Mouse (Mus musculus): ENCODE data around the gene Itga8.

Gene Itga8

DNA sequence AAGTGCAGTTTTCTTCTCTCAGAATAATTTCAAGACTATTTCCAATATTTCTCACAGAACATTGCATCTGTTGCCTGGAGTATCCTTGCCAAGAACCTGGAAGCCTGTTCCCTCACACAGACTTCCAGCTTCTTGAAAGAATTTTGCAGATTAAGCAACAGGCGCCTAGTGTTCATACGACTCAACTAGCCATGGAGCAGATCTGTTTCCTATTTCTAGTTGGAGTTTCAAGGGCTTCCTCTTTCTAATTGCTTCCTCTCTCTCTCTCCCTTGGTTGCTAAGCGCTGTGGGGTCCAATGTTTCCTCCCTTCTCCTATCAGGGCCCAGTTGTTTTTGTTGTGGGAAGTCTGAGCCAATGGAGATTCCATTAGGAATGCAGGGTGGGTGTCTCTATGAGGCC lies 7.7 kb downstream of the Itga8 start:
- peak; percentile 9 for DNase-seq (ENCODE audit: low read depth)

DNA sequence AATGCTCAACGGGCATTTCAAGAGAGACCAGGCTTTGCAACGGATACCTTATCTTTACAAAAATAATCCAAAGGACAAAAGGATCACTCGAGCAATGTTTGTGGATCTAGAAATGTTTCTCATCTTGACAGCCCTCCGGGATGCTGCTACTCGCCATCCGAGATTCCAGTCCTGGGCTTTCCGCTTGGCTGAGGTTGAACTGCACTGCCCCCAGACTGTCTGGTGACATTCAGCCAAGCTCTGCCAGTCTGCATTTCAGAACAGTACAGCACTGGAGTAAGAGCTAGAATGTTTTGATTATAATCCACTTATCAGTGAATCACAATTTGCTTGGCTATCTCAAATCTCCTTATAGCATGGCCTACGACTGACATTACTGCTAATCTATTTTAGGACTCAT lies 8.3 kb downstream of the Itga8 start:
- no peak for DNase-seq (ENCODE audit: low read depth)

DNA sequence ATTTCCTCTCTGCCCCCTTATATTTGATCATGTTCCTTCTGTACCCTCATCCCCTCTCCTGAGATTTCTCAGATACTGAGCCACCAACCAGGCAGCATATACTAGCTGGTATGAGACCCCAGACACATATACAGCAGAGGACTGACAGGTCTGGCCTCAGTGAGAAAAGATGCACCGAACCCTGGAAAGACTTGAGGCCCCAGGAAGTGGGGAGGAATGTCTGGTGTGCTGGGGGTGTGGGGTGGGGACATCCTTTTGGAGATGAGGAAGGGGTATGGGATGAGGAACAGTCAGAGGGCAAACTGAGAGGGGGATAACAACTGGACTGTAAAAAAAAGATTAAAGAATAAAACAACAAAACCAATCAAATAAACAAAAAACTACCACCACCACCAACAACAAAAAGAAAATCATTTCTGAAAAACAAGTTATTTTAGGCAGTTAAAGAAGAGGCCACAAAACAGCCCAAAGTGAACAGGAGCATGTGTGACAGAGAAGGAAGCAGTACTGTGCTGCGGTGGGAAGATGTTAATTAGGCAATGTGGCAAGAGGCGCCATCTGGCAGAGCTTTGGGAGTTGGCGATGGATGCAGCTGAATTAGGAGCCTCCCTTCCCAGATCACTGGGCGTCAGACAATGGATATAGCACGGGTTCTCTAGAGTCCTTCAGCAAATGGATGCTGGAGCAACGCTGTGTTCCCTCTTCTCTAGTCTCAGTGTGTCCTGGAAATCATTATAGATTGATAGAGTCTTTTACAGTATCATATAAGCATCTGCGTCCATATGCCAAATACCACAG lies 9.5 kb downstream of the Itga8 start:
- DNase-seq (ENCODE audit: low read depth): no peak

DNA sequence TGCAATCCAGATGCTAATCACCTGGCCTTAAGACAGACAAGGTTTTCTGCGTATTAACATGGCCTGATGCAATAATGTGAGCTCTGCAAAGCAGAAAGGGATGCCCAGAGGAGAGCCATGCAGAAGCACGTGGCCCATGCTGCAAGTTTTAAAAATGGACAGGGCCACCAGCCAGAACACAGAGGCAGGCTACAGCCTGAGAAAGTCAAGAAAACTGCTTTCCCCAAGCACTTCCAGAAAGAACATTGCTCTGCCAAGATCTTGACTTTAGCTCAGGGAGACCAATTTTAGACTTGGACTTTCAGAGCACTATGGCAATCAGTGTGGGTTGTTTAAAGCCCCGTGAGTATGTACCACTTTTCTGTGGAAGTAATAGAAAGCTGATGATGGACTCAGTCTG lies 11.5 kb downstream of the Itga8 start:
- no peak for DNase-seq (ENCODE audit: low read depth)

DNA sequence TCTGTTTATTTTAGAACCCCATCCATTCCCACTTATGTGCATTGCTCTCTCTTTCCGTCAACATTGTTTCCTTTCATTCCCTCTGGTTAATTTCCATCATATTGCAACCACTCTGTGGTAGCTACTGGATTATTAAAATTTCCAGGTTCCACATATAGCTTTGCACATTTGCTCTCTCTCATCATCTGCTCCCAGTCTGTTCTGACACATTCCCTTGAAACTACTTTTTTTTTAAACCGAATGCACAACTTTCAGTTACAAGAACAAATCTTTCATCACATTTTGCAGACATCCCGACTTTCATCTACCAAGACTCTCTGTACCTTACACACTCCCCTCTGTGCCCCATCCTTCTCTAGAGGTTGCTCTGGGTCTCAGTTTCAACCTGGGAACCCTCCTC lies 13.9 kb downstream of the Itga8 start:
- DNase-seq (ENCODE audit: low read depth): no peak

DNA sequence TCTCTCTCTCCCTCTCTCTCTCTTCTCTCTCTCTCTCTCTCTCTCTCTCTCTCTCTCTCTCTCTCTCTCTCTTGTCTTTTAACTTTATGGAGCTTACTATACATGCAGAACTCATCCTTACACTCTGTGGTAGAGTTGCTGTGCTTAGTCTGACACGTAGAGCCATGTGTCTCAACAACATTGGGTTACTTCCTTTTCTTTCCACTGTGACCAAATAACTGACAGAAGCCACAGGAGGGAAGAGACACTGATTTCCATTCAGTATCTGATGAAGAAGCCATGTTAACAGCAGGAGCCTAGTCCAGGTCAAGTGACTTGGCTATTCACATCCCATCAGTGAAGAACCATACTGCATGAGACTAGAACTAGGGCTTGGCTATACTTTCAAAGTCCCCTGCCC lies 21.1 kb downstream of the Itga8 start:
- peak; percentile 10 for DNase-seq (ENCODE audit: low read depth)

DNA sequence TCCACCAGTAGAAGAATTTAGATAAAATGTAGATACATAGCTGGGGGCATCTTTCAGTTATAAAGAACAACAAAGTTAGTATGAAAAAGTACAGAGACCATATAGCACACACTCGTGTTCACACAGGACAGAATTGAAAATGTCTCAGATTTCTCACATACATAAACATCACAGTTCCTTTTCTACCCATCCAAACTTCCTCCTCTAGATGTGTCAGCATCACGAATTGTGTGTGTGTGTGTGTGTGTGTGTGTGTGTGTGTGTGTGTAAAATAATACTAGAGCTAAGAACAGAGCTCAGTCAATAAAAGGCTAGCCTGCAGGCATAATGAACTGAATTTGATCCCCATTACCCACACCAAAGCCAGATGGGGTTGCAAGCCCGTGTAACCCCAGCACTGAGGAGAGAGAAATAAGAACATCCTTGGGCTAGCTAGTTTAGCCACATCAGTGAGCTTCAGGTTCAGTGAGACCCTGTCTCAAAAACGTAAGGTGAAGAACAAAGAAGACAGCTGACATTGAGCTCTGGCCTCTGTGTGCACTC lies 22.6 kb downstream of the Itga8 start:
- DNase-seq (ENCODE audit: low read depth): no peak

DNA sequence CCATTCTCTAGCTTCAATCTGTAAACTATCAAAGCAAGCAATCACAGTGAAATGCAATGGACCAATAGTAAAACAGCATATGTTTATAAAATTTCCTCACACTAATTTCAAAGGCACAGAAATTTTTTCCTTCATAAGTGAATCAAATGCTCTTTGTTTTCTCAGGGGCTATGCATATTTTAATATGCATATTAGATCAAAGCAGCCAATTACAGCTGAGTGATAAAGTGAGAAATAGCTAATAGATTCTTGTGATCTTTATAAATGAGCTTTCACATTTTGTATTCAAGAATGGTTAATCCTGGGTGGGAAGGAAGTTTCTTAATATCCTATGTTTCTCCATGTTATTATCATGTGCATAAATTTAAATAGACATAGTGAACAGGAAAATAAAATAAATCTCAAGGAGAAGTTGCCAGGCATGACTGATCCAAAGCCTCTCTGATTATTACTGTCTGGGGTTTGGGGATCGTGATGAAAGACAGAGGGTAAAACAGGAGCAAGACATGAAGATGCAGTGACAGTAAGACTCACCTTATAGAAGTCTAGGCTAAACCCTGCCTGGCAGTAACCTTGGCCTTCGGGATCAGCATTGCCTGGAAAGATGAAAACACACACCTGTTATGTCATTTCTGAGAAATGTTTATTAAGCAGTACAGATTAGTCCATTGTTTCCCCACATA lies 44.9 kb downstream of the Itga8 start:
- DNase-seq (ENCODE audit: low read depth): no peak

DNA sequence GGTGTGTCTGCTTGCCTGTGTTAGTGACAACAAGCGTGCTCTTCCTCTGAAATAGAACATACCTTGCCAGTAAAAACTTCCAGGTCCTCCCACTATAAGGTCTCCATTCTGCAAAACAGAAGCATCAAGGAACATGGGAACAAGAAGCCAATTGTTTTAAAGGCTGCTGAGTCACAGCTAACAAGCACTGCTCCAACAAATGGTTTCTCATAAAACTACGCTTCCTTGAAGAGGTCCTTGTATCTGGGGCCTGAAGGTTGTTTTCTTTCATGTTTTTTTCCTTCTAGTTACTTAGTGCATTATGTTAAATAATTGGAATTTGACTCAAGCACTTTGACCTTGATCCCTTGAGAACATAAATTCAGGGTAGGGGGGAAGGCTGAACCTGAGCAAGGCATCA lies 45.8 kb downstream of the Itga8 start:
- no peak for DNase-seq (ENCODE audit: low read depth)

DNA sequence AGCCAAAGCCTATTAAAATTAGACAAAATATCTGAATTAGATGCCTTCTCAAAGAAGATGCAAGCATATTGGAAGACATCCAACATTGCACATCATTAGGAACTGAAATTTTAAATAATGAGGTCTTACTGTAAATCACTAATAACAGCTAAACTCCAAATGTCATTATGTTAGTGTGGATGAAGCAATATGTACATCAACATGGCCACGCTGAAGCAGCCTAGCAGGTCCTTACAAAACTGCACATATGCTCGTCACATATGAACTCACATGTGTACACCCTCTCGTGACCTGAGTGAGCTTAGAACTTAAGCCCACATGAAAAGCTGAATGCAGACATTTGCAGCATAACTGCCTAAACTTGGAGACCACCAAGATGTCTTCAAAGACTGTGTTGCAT lies 66.4 kb downstream of the Itga8 start:
- DNase-seq (ENCODE audit: low read depth): no peak

DNA sequence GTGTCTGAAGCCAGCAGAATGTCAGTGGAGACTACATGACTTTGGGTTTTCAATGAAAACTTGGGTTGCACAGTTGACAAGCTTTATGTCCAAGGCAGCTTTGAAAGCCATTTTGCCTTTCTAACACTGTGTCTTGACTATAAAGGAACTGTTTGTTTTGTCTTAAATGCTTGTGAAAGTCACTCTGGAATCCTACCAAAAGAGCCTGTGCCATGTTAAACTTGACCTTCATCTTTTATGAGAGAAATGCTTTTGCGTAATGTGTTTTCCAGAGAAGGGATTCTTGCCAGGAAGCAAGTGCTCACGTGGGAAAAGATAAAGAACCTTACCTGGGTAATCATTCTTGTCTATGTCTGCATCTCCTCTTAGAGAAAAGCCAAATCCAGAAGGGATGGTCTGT lies 72.0 kb downstream of the Itga8 start:
- DNase-seq (ENCODE audit: low read depth): no peak

DNA sequence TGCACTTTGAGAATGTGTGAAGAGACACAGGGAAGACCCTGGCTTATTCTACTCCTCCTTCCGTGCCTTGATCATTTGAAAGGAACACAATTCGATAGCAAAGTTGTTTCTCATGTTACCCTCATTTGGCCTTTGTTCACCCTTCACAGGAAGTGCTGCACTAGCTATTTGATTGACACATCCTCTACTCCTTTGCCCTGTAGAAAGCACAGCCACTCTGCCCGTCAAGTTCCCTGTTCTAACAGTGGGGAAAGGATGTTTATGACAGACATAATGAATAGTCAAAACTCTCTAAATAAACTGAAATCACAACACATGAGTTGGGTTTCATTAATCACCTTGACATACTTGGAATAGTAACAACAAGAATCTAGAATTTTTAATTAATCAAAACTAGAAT lies 73.4 kb downstream of the Itga8 start:
- peak; percentile 8 for DNase-seq (ENCODE audit: low read depth)

DNA sequence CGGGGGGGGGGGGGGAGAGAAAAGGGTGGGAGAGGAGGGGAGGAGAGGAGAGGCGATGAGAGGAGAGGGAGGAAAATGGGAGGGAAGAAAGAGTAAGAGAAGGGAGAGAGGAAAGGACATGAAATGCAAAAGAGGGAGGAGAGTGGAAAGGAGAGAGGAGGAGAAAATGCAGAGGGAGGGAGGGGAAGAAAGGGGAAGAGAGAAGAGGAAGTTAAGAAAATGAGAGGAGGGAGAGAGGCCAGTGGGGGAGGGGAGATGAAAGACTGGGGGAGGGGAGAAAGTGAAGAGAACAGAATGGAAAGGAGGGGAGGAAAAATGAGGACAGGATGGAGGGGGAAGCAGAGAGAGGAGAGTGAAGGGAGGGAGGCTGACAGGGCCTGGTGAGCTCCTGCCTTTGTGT lies 74.5 kb downstream of the Itga8 start:
- no peak for DNase-seq (ENCODE audit: low read depth)

DNA sequence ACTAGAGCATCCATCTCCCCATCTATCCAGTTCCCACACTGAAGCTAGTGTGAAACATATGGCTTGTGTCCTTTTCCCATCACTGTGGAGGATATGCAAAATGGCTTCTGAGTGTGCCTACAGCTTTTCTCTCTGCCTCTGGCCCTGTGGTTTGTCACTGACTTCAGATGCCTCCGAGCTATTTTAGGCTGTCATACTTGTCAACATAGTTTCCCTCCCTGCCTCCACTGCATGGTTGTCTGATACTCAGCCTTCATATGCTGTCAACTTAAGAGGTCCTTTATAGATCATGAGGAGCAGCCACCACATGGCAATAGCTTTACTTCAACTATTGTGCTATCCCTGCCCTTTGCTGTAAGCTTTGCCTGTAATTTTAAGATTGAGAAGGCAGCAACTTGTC lies 75.4 kb downstream of the Itga8 start:
- DNase-seq (ENCODE audit: low read depth): no peak

DNA sequence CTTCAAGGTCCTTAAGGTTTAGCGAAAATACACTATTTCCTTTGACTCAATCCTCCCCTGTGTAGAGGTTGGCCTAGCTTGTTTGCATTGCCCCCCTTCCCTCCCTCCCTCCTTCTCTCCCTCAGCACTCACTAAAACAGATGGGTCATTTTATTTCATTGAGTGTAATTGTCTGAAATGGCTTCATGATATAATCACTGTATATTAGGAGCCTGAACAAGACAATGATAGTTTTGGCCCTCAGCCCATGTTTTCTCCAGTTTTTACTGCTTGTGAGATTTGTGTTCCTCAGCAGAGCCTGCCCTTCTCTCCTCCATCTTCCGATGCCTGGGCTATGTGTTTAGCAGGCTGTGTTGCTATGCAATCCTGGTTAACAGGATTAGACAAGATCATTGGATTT lies 80.1 kb downstream of the Itga8 start:
- DNase-seq (ENCODE audit: low read depth): no peak

DNA sequence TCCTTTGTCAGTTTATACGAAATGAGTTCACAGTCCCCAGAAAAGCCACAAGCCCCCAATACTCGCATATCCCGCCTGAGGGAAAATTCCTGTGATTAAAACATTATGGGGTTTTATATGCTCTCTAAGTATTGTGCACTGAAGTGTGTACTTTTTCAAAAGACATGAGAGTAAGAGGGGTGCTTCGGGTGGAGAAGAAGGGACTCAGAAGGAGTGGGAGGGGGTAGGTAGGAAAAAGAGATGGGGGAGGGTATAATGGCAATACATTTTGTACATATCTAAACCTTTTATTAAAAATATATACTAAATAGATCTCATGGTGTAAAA lies 88.3 kb downstream of the Itga8 start:
- DNase-seq (ENCODE audit: low read depth): no peak

DNA sequence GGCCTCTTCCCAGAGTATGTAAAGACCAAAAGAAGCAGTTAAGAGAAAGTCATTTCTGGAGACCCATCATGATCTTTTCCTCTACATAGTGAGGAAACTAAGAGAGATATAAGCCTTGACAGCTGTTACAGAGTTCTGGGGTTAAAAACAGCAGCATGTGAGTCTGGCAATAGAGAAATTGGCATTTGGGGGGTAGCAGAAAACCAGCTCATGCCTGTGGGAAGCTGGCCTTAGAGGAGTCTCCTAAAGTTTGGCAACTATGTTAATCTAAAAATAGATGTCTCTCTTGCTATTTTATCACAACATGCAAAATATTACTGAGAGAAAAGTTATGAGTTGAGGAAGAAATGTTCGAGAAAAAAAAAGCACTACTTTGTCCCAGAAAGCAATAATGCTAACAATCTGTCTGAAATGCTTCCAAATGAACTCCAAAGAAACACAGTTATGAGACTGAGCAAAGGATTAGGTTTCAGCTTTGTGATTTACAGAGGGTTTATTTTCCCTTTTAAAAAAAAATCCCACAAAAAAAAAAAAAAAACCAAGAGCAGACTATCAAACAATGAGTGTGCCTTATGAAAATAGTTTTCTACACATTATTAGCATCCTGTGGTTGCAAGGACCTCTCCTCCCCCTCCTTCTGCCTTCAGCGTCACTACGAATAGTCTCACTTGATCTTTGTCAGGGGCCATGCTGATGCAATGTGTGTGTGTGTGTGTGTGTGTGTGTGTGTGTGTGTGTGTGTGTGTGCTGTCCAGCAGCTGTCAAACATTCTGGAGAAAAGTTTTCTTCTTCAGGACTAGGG lies 88.9 kb downstream of the Itga8 start:
- peak; percentile 12 for DNase-seq (ENCODE audit: low read depth)

DNA sequence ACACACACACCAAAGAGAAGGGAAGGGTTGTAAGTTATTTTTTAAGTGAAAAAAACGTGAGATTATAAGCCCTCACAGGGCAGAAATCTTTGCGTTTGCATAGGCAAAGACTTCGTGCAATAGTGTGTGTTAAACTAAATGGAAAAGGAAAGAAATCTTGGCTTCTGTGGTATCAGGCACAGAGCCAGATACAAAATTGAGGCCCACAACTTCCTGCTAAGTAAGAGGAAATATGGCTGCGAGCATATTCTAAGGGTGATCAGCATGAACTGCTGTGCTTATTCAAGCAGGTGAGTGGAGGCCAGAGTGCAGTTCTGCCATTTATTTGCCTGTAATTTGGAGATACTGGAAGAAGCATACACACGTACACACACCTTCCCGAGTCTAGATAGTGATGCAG lies 93.6 kb downstream of the Itga8 start:
- peak; percentile 69 for DNase-seq (ENCODE audit: low read depth)

DNA sequence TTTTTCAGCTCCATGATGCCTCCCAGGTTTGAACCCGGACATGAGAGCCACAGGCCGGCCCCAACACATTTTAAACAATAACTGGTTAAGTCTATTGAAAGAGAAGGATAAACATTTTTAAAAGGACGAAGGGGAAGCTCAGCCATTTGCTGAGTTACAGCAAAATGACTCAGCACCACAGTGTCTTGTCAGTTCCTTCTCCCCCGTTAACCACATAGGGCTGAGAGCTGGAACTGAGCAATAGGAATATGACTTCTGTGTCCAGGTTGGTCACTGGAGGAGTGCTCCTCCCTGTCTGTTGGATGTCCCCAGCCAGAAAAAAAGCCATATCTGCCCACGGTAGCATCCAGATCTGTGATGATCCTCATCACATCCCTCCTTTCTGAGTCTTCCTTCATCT lies 95.4 kb downstream of the Itga8 start:
- DNase-seq (ENCODE audit: low read depth): peak; percentile 60

DNA sequence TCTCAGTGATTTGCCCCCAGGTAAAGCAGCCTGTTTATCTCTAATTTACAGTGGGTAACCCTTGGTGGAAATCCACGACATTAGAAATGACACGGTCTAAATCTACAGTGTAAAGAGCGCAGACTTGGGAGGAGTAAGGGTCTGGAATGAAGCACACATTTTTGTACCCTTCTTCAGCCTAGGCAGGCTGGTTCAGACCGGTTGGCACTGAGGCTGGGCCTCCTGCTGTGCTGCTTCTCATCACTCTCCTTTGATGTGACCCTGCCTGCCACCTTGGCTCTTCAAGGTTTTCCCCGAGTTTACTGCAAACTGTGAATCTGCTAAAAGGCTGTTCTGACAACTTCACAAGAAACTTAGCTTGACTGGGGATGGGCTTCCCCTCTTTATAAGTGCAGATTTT lies 95.8 kb downstream of the Itga8 start:
- DNase-seq (ENCODE audit: low read depth): no peak

DNA sequence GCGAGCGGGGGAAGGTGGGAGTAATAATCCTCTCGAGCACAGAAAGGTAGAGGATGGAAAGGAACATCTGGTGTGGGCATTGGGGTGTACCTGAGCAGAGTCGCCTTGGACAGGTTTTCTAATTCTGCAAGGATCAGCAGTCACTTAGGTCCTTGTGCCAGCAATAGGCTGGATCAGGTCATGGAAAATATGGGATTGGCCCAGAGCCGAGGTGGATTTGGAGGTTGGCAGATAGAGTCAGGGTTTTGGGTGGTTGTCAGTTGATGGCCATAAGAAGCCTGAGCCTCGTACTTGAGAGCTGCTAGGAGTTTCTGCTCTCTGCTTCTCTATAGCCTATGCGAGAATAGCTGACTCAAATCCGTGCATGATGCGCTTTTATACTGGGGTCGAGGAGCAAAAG lies 98.5 kb downstream of the Itga8 start:
- no peak for DNase-seq (ENCODE audit: low read depth)

DNA sequence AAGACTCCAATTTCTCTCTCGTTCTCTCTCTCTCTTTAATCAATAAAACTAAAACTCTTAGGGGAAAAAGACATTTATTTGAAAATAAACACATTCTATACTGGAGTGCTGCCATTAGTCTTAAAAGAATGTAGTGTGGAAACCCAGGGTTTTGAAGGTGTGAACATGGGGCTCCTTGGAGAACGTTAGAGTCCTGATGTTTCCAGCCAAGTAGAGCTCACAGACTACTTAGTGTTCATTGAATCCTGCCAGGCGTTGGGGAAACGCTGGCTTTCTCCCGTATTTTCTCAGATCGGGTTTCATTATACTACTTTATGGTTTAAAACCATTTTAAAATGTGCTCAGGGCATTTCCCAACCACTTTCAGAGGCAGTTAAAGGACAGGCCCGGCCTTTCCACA lies 103.0 kb downstream of the Itga8 start:
- DNase-seq (ENCODE audit: low read depth): no peak

DNA sequence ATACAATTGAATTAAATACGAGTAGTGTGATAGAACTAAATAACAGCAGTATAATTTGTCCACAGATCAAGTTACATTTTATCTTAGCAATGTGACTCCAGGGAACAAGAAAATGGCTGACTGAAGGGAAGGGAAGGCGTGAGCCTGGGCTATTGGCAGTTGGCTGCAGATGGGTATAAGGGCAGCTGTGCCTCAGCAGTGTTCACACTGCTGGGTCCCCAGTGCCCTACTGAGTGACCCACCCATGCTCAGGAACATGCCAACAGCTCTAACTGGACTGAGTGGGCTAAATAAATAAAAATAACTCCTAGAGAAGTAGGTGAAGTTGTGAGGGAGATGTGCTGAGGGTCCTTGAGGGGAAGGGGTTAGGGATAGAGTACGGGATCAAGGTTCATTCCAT lies 103.5 kb downstream of the Itga8 start:
- DNase-seq (ENCODE audit: low read depth): no peak
